Mouse (Mus musculus) left cerebral cortex, adult 11 months (tissue): ENCODE results near the gene Krtap5-2.
"Not testable (repeated sequence)": the region's sequence is repeated elsewhere in the genome, so short reads cannot be mapped to it uniquely, and the experiment has no call there.

Experiments used
- DNase-seq: peaks from one replicate; pipeline ENCODE4 v3.0.0; 2022; ENCODE audit warnings: low spot score

Gene Krtap5-2

DNA sequence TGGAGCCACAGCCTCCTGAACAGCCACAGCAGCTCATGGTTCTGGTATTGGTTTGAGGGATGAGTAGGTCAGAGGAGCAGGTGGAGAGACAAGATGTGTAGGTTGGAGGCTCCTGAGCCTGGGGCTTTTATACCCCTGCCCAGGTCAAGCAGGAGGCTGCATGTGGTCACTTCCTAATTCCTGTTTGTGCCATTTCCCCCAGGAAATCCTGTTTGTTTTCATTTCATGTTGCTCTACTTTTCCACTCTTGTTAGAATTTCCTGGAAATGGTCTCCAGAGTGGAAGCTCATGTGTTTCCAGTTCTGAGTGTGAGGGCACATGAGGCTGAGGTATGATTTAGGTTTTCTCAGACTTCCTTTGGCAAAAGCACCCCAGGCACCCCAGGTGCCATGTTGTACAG, at the start of gene Krtap5-2:
Krtap5-2 (minus strand) TSS at position 101 of the 400 bp plus-strand sequence.
- DNase-seq: not testable (repeated sequence)

GRCm38 (mm10) chr7:142224518-142224917, 48.7 kb upstream of the Krtap5-2 start:
- DNase-seq: no peak

DNA sequence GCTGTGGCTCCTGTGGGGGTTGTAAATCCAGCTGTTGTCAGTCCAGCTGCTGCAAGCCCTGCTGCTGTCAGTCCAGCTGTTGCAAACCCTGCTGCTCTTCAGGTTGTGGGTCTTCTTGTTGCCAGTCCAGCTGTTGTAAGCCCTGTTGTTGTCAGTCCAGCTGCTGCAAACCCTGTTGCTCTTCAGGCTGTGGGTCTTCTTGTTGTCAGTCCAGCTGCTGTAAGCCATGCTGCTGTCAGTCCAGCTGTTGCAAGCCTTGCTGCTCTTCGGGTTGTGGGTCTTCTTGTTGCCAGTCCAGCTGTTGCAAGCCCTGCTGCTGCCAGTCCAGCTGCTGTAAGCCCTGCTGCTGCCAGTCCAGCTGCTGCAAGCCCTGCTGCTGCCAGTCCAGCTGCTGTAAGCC, 36.3 kb upstream of the Krtap5-2 start:
- not testable (repeated sequence) for DNase-seq

- no peak for DNase-seq
Measured at GRCm38 (mm10) chr7:142211559-142211958, 35.8 kb upstream of the Krtap5-2 start, which contains the start of gene Gm7579. Gm7579 (plus strand) TSS chr7:142211859.

DNA sequence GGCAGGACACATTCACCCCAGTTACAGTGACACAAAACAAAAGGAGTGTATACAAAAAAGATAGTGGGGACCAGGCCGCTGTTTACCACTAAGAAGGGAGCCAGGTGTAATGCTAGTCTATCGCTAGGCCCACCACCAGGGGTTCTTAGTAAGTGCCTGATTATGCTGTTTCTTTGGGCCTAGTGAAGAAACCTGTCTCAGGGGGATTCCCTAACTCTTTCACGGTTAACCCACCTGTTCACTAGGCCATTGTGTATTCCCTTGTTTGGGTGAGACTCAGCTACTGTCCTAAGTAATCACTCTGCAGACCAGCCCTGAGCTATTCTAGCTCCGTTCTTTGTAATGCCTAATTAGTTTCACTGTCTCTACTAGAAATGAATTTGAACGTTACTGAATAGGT, 31.1 kb upstream of the Krtap5-2 start:
- not testable (repeated sequence) for DNase-seq

GRCm38 (mm10) chr7:142205488-142205887, 29.7 kb upstream of the Krtap5-2 start:
- DNase-seq: no peak

DNA sequence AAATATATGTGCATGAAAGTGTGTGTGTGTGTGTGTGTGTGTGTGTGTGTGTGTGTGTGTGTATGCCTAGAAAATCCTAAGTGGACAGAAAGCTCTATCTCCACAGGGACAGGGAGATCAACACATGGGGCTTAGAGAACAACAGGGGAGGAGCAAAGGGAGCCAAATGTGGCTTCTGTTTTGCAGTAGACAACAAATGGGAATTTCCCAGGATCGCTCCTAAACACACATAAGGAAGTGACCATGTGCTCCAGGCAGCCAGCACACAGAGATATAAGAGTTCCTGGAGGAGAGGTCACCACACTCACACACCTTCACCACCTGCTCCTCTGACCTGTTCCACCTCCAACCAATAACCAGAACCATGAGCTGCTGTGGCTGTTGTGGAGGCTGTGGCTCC, 25.3 kb upstream of the Krtap5-2 start, which contains the start of gene Krtap5-3:
Krtap5-3 (plus strand) TSS at position 301 of the 400 bp plus-strand sequence.
- DNase-seq: no peak

DNA sequence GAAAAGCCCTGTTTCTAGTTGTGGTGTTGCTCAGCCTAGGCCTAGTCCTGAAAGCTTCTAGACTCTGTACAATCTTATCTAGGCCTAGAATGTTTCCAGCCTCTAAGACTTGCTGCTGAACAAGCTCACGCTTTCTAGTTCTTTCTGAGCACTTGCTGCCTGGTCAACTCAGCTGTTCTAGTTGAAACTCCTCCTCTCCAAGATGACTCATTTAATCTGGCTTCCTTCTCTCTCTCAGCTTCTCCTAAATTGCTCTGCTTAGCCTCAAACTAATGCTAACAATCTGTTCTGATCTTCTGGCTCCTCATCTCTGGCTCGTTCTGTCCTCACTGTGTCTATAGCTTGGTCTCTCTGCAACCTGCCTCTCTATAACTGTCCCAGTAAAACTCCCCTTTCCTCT, 22.9 kb upstream of the Krtap5-2 start:
- no peak for DNase-seq

DNA sequence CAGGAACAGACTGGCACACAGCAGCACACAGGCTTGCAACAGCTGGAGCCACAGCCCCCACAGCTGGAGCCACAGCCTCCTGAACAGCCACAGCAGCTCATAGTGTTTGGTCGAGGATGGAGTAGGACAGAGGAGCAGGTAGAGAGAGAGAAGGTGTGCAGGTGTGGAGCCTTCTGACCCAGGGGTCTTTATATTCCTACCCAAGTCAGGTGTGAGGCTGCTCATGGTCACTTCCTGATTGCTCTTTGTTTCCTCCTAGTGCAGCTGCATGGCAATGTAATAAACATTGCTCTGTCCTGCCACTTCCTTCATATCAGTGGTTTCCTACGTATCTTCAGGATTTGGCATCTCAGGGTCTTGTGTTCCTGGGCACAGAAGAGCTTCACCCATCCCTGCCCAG, 14.5 kb upstream of the Krtap5-2 start, which contains the start of gene Gm10153:
Gm10153 (minus strand) TSS at position 101 of the 400 bp plus-strand sequence.
- no peak for DNase-seq

GRCm38 (mm10) chr7:142188156-142188555, 12.4 kb upstream of the Krtap5-2 start:
- DNase-seq: no peak

GRCm38 (mm10) chr7:142181021-142181420, 5.2 kb upstream of the Krtap5-2 start:
- no peak for DNase-seq

DNA sequence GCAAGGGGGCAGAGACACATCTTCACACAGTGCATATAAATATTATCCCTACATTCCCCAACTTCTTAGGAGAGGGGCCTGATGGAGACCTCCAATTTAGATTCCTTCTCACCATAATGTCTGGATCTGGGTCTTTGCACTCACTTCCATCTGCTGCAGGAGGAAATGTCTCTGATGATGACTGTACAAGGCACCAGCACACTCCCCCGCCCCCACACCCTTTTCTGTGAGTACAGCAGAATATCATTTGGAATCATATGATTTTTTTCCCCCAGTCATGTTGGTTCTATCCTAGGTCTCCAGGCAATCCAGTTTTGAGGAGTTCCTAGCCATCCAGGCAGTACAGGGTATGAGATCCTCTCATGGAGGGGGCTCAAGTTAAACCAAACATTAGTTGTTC, 2.9 kb upstream of the Krtap5-2 start:
- no peak for DNase-seq

DNA sequence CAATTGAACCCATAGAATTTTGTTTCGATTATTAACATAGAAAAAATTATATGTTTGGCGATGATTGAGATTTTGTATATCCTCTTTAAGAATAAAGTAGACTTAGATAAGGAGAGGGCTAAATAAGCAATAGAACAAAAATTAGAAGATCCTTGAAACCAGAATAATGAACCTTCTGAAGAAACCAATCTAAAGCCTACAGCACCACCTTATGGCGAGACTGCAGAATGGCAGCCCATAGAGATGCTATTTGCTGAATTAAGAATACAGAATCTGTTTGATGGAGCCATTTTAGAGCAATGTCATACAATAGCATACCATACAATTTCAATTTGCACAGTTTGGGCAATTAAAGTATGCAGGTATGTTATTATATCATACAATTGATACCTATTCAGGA, 6.0 kb downstream of the Krtap5-2 start:
- DNase-seq: no peak

DNA sequence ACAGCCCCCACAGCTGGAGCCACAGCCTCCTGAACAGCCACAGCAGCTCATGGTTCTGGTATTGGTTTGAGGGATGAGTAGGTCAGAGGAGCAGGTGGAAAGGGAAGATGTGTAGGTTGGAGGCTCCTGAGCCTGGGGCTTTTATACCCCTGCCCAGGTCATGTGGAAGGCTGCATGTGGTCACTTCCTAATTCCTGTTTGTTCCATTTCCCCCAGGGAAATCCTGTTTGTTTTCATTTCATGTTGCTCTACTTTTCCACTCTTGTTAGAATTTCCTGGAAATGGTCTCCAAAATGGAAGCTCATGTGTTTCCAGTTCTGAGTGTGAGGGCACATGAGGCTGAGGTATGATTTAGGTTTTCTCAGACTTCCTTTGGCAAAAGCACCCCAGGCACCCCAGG, 10.2 kb downstream of the Krtap5-2 start, which contains the start of gene Gm4553:
Gm4553 (minus strand) TSS at position 101 of the 400 bp plus-strand sequence.
- not testable (repeated sequence) for DNase-seq

- DNase-seq: no peak
Measured at GRCm38 (mm10) chr7:142159366-142159765, 16.4 kb downstream of the Krtap5-2 start.

- not testable (repeated sequence) for DNase-seq
Measured at GRCm38 (mm10) chr7:142157013-142157412, 18.8 kb downstream of the Krtap5-2 start, which contains the start of gene Gm29735. Gm29735 (minus strand) TSS chr7:142157113.

DNA sequence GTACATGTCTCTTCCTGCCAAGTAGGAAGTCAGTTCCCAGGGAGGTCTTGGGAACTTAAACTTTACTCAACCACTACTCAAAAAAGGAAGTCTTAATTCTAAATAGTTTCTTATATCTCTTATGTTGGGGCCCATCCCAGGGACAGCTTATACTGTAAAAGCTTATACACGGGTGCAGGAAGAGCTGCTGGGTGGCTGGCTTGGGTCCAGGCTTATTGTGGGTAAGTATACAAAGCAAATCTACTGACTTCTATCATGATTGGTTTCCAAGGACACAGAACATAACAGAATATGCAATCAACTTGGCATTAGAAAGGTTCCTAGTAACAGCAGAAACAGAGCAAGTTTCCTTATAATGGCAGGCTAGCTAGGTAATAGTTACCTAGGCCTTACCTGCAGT, 20.5 kb downstream of the Krtap5-2 start:
- DNase-seq: no peak

- no peak for DNase-seq
Measured at GRCm38 (mm10) chr7:142152191-142152590, 23.6 kb downstream of the Krtap5-2 start.

- no peak for DNase-seq
Measured at GRCm38 (mm10) chr7:142148633-142149032, 27.2 kb downstream of the Krtap5-2 start.

- DNase-seq: peak; percentile 14
Measured at GRCm38 (mm10) chr7:142146033-142146432, 29.8 kb downstream of the Krtap5-2 start.

GRCm38 (mm10) chr7:142145413-142145940, 30.3 kb downstream of the Krtap5-2 start:
- DNase-seq: no peak

GRCm38 (mm10) chr7:142144507-142144906, 31.3 kb downstream of the Krtap5-2 start, which contains the start of gene Gm45337:
Gm45337 (minus strand) TSS chr7:142144607.
- DNase-seq: no peak

- DNase-seq: not testable (repeated sequence)
Measured at GRCm38 (mm10) chr7:142143506-142144010, 32.2 kb downstream of the Krtap5-2 start.

DNA sequence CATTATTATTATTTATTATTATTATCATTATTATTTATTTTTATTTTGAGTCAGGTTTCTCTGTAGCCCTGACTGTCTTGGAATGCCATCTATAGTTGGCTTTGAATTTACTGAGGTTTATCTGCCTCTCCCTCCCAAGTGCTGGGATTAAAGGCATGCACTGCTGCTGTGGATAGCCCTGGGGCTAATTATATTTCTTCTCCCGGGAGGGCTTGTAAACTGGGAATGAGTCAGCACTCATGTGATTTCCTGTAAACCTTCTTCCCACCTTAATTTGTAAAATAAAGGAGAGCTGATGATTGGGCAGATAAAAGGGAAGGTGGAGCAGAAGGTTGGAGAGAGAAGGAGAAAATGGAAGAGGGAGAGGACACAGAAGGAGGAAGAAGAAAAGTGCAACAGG, 35.1 kb downstream of the Krtap5-2 start:
- no peak for DNase-seq
